Mouse (Mus musculus) E14TG2a.4 (cell line): ENCODE data around the gene Mef2d.

Experiments
- CTCF ChIP-seq: conservative IDR thresholded peaks from 2 replicates; pipeline ENCODE4 v1.5.1; 2014; ENCODE audit warnings: low read length
- NANOG ChIP-seq: IDR thresholded peaks from 2 replicates; pipeline ENCODE4 v1.6.1; 2014; ENCODE audit warnings: borderline replicate concordance, low read length, mixed read lengths
- POU5F1 ChIP-seq: IDR thresholded peaks from 2 replicates; pipeline ENCODE4 v1.6.1; 2014; ENCODE audit warnings: low read length, borderline replicate concordance

GRCm38 (mm10) chr3:88216534-88217326, 74.6 kb downstream of the Mef2d start:
- TF ChIP-seq CTCF: no peak
- TF ChIP-seq POU5F1: no peak
- TF ChIP-seq NANOG: no peak
